Mouse (Mus musculus) neural tube, embryonic 15.5 days (tissue): ENCODE data around the gene Pex26. TPM values are rescaled to one million over a fixed set of nuclear protein-coding genes. Genes with fewer than 3 reads are reported as not detected.

Source experiments
- ATAC-seq: fragments of 200-750 bp; cut with Nextera tagmentation; 2 replicates; pipeline ENCODE4 v1.8.0; 2017; ENCODE audit warnings: mild to moderate bottlenecking, moderate TSS enrichment, moderate library complexity; ENCODE audit not compliant: low FRiP score
- H3K27ac ChIP-seq: fragments of 300-500 bp; sonication (generic); replicated peaks from 2 replicates; pipeline ENCODE4 v1.5.1; 2015; ENCODE audit warnings: mild to moderate bottlenecking, inconsistent platforms
- H3K27me3 ChIP-seq: fragments of 300-500 bp; sonication (generic); replicated peaks from 2 replicates; pipeline ENCODE4 v1.6.1; 2015; ENCODE audit warnings: inconsistent platforms
- H3K36me3 ChIP-seq: fragments of 300-500 bp; sonication (generic); 2 replicates; pipeline ENCODE4 v1.6.1; 2015; ENCODE audit warnings: inconsistent platforms
- H3K4me1 ChIP-seq: fragments of 300-500 bp; sonication (generic); 2 replicates; pipeline ENCODE4 v1.6.1; 2015; ENCODE audit warnings: inconsistent platforms
- H3K4me2 ChIP-seq: fragments of 300-500 bp; sonication (generic); 2 replicates; pipeline ENCODE4 v1.6.1; 2015; ENCODE audit warnings: inconsistent platforms, mild to moderate bottlenecking, moderate library complexity
- H3K4me3 ChIP-seq: fragments of 300-500 bp; sonication (generic); replicated peaks from 2 replicates; pipeline ENCODE4 v1.5.1; 2015; ENCODE audit warnings: mild to moderate bottlenecking, inconsistent platforms
- H3K9ac ChIP-seq: fragments of 300-500 bp; sonication (generic); replicated peaks from 2 replicates; pipeline ENCODE4 v1.6.1; 2015; ENCODE audit warnings: mild to moderate bottlenecking, inconsistent platforms
- H3K9me3 ChIP-seq: fragments of 300-500 bp; sonication (generic); replicated peaks from 2 replicates; pipeline ENCODE4 v1.6.1; 2016; ENCODE audit warnings: inconsistent platforms
- WGBS: fragments of 180-500 bp; shearing (Covaris S2); methylation state at CpG from one replicate; pipeline ENCODE4 v1.1.7; 2015; ENCODE audit warnings: mixed read lengths; 5-methylcytosine and 5-hydroxymethylcytosine counted together
- polyA plus RNA-seq: library from polyadenylated mRNA; unstranded; fragments of >200 nt; fragmentation: Nextera tagmentation; extraction: Ambion mirVana; gene quantifications from 2 replicates; pipeline ENCODE4 v1.2.1, GENCODE M21; 2015

The Pex26 gene
- polyA plus RNA-seq, 1 experiment from 2014 or later, result 15.0 TPM

GRCm38 (mm10) chr6:121191261-121192009 is 8.0 kb downstream of the Pex26 start:
- Histone ChIP-seq H3K9me3 (no peaks in the 10 kb centered on the region), H3K9ac (no peak overlapping the region), H3K4me1 (no peaks in the 10 kb centered on the region), H3K4me2 (no peak overlapping the region), H3K36me3 (peaks cover 77% of the 10 kb centered on the region), H3K4me3 (no peak overlapping the region), H3K27me3 (no peaks in the 10 kb centered on the region), H3K27ac (no peak overlapping the region)
- ATAC-seq, result no peak
- WGBS, result 85% methylated on average over 11 of the region's 11 CpGs

- ATAC-seq, result no peak
- H3K27me3 ChIP-seq, result no peaks in the 10 kb centered on the region
- H3K9ac ChIP-seq, result no peak overlapping the region
- H3K27ac ChIP-seq, result no peak overlapping the region
- H3K4me2 ChIP-seq, result no peak overlapping the region
- H3K4me1 ChIP-seq, result no peaks in the 10 kb centered on the region
- H3K9me3 ChIP-seq, result no peaks in the 10 kb centered on the region
- 47% methylated on average over 13 of the region's 13 CpGs for WGBS
- H3K4me3 ChIP-seq, result no peak overlapping the region
- H3K36me3 ChIP-seq, result peaks cover 65% of the 10 kb centered on the region
These were observed 10.8 kb downstream of the Pex26 start for GRCm38 (mm10) chr6:121194061-121194955.

- no peak overlapping the region for H3K4me2 ChIP-seq
- ATAC-seq, result no peak
- H3K9ac ChIP-seq, result no peak overlapping the region
- H3K4me3 ChIP-seq, result no peak overlapping the region
- H3K36me3 ChIP-seq, result peaks cover 58% of the 10 kb centered on the region
- WGBS, result 90% methylated on average over 14 of the region's 14 CpGs
- H3K9me3 ChIP-seq, result no peaks in the 10 kb centered on the region
- H3K4me1 ChIP-seq, result no peaks in the 10 kb centered on the region
- no peaks in the 10 kb centered on the region for H3K27me3 ChIP-seq
- H3K27ac ChIP-seq, result no peak overlapping the region
These were observed 11.7 kb downstream of the Pex26 start for GRCm38 (mm10) chr6:121194956-121195731.

- Histone ChIP-seq H3K4me3 (no peak overlapping the region), H3K36me3 (peaks cover 38% of the 10 kb centered on the region), H3K4me2 (no peak overlapping the region), H3K27me3 (no peaks in the 10 kb centered on the region), H3K27ac (no peak overlapping the region), H3K4me1 (no peaks in the 10 kb centered on the region), H3K9ac (no peak overlapping the region), H3K9me3 (no peaks in the 10 kb centered on the region)
- WGBS, result 47% methylated on average over 9 of the region's 9 CpGs
- ATAC-seq, result no peak
These were observed 14.4 kb downstream of the Pex26 start for GRCm38 (mm10) chr6:121197807-121198365.

- Histone ChIP-seq H3K4me3 (no peak overlapping the region), H3K27me3 (no peaks in the 10 kb centered on the region), H3K36me3 (peaks cover 18% of the 10 kb centered on the region; the same call in 1 of the 2 replicates), H3K4me1 (no peaks in the 10 kb centered on the region), H3K27ac (no peak overlapping the region), H3K9ac (no peak overlapping the region), H3K9me3 (no peaks in the 10 kb centered on the region), H3K4me2 (no peak overlapping the region)
- 81% methylated on average over 4 of the region's 4 CpGs for WGBS
- no peak for ATAC-seq
These were observed 17.0 kb downstream of the Pex26 start for GRCm38 (mm10) chr6:121200458-121200857.

GRCm38 (mm10) chr6:121202026-121202425 is 18.6 kb downstream of the Pex26 start:
- H3K4me3 ChIP-seq, result no peak overlapping the region
- no peak overlapping the region for H3K27ac ChIP-seq
- H3K4me1 ChIP-seq, result no peaks in the 10 kb centered on the region
- no peak overlapping the region for H3K4me2 ChIP-seq
- no peak for ATAC-seq
- H3K36me3 ChIP-seq, result peaks cover 5% of the 10 kb centered on the region; the same call in 1 of the 2 replicates
- 63% methylated on average over 5 of the region's 5 CpGs for WGBS
- no peak overlapping the region for H3K9ac ChIP-seq
- no peaks in the 10 kb centered on the region for H3K9me3 ChIP-seq
- no peaks in the 10 kb centered on the region for H3K27me3 ChIP-seq

GRCm38 (mm10) chr6:121206481-121206880 is 23.0 kb downstream of the Pex26 start:
- 84% methylated on average over 5 of the region's 5 CpGs for WGBS
- no peak overlapping the region for H3K27ac ChIP-seq
- H3K36me3 ChIP-seq, result peaks cover 4% of the 10 kb centered on the region; the same call in 1 of the 2 replicates
- no peak for ATAC-seq
- no peak overlapping the region for H3K4me2 ChIP-seq
- H3K4me1 ChIP-seq, result peaks cover 15% of the 10 kb centered on the region
- no peak overlapping the region for H3K9ac ChIP-seq
- H3K9me3 ChIP-seq, result no peaks in the 10 kb centered on the region
- H3K27me3 ChIP-seq, result peaks cover 12% of the 10 kb centered on the region
- H3K4me3 ChIP-seq, result no peak overlapping the region

GRCm38 (mm10) chr6:121209584-121209983 is 26.1 kb downstream of the Pex26 start:
- H3K4me2 ChIP-seq, result no peak overlapping the region
- no peak for ATAC-seq
- H3K4me3 ChIP-seq, result no peak overlapping the region
- H3K9ac ChIP-seq, result no peak overlapping the region
- H3K27me3 ChIP-seq, result peaks cover 16% of the 10 kb centered on the region
- peaks cover under 1% of the 10 kb centered on the region; the same call in 1 of the 2 replicates for H3K36me3 ChIP-seq
- no peak overlapping the region for H3K27ac ChIP-seq
- peaks cover 19% of the 10 kb centered on the region for H3K4me1 ChIP-seq
- WGBS, result 81% methylated on average over 2 of the region's 2 CpGs
- H3K9me3 ChIP-seq, result no peaks in the 10 kb centered on the region

GRCm38 (mm10) chr6:121210149-121210925 is 26.9 kb downstream of the Pex26 start, which contains the start of gene Tuba8:
Tuba8 (plus strand) TSS chr6:121210696.
- Histone ChIP-seq H3K27ac (no peak within 1 kb of the TSS), H3K9me3 (no peaks in the 10 kb centered on the region), H3K4me2 (peak within 1 kb of the TSS; percentile 93), H3K4me1 (peaks cover 19% of the 10 kb centered on the region), H3K27me3 (peaks cover 16% of the 10 kb centered on the region), H3K4me3 (peak within 1 kb of the TSS; percentile 47), H3K36me3 (no peaks in the 10 kb centered on the region), H3K9ac (peak within 1 kb of the TSS; percentile 52)
- peak; percentile 84 for ATAC-seq
- 5% methylated on average over 27 of the region's 30 CpGs for WGBS

GRCm38 (mm10) chr6:121210926-121211289 is 27.4 kb downstream of the Pex26 start:
- WGBS, result under 1% methylated on average over 12 of the region's 12 CpGs
- Histone ChIP-seq H3K27me3 (peaks cover 16% of the 10 kb centered on the region), H3K9me3 (no peaks in the 10 kb centered on the region), H3K27ac (no peak overlapping the region), H3K4me2 (peak overlapping the region; percentile 93), H3K9ac (peak overlapping the region; percentile 52), H3K36me3 (no peaks in the 10 kb centered on the region), H3K4me1 (peaks cover 19% of the 10 kb centered on the region), H3K4me3 (peak overlapping the region; percentile 47)
- ATAC-seq, result peak; percentile 58; the same call in 1 of the 2 replicates
